Mouse (Mus musculus) left cerebral cortex, adult 6 months (tissue): ENCODE results near the gene 1700029J07Rik. TPM values are rescaled to one million over a fixed set of nuclear protein-coding genes. Genes with fewer than 3 reads are reported as not detected.

Experiments
- long read RNA-seq, 2 experiments: library from polyadenylated mRNA; unstranded; transcript quantifications; one replicate each; pipeline ENCODE4 v2.0.0; 2019 to 2020
- polyA plus RNA-seq: library from polyadenylated mRNA; unstranded; fragments of <200 nt; fragmentation: Nextera tagmentation; gene quantifications from 2 replicates; pipeline ENCODE4 v1.2.3, GENCODE M21; 2021

The 1700029J07Rik gene
- polyA plus RNA-seq = 0.83 and 1.2 TPM in 2 replicates
- long read RNA-seq, experiment 1, partial matches to known transcripts = 1 of 12 reads
- long read RNA-seq, experiment 1, other reads (novel, unspliced or antisense) = 5 of 12 reads
- long read RNA-seq, experiment 2, partial matches to known transcripts = 0 of 2 reads
- long read RNA-seq, experiment 2, other reads (novel, unspliced or antisense) = 2 of 2 reads

DNA sequence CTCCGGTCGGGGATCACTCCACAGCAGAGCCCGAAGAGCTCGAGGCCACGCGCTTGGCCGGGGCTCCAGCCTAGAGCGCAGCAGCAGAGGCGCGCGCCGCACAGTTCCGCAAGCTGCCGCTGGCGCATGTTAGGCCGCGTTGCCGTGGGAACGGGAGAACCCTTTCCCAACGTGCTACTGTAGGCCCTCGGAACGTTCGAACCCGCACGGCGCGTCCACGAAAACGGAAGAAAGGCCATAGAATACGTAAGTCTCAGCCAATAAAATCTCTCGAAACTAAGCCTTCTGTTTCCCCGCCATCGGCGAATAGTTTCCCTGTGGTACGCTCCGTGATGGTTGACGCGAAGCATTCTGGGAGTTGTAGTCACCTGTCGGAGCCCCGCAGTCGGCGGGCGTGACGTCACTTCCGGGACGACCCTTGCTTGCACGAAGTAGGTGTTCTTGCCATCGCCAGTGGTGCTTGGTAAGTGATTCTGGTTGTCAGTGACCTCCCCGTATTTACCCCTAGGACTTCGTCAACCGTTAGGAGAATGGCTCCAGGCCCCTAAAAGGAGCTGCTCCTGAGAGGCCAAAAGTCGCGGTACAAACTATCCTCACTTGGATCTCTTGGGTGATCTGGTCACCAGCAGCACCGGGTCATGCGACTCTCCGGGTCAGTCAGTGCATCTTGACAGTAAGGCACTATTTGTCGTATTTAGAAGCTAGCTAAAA lies at the start of gene 1700029J07Rik, which contains the start of gene Ufsp2:
Gene 1700029J07Rik (minus strand): TSS at position 127 of the 711 bp plus-strand sequence.
Gene Ufsp2 (plus strand): TSS at position 403 of the 711 bp plus-strand sequence.

DNA sequence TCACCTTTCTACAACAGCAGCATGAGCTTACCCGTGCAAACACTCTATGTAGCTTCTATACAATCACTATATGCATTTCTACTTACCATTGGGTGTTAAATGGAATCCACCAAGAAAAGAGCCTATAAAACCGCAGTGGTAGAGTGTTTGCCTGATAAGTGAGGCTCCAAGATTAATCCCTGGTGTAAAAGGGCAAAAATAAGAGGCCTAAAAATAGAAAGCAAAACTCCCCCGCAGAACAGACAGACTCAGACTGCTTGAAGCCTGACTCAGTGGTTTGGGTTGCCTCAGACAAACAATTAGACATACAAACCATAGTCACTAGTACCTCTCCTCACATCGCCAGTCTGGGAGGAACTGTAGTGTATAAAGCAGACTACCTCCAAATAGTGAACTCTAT lies 30.5 kb upstream of the 1700029J07Rik start, which contains the start of gene Ankrd37:
Gene Ankrd37 (minus strand): TSS at position 112 of the 400 bp plus-strand sequence.

DNA sequence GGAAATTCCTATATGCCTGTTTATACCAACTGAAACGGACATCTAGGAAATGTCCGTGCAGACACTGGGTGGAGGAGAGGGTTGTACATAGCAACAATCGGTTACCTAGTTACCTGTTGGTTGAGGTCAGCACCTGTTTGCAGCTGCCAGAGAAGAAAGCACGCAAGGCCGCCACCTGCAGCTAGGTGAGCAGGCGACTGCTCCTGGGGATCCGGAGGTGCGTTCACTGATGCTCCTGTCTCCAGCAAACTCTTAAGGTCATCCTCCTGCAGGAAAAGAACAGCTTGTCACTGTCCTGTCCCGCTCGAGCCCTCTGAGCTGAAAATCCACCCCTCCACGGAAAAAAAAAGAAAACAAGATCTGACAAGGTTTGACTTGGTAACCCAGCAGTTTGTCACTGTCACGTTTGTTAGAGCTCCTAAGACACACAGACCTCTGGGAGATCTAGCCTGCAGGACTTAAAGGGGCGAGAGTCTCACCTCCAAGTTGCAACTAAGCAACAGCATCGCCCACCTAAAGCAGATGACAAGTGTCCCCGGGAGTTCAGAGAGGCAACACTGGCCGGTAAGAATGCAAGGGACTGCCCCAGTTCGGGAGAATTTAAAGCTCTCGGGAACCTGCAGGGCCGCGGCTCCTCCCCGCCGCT lies 24.2 kb upstream of the 1700029J07Rik start, which contains the start of gene Lrp2bp:
Gene Lrp2bp (plus strand): TSS at position 166 of the 646 bp plus-strand sequence.

DNA sequence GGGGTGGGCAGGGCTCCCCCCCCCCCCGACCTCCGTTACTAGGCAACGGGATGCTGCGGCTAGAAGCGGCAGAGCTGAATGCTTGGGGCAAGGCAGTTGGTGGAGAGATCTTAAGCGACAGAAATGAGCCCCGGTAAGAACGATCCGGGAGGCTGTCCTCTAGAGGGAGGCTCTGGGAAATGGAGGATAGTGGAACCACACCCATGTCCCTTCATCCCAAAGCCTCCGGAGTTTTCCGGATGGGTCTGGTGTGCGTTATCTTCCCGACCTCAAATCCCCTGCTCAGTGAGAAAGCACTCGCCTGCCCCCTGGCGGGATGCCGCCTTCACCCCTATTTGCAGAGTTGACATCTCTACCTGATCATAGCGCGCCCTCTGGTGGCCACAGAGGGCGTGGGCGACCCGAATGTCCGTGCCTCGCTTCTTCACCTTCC lies 40.5 kb downstream of the 1700029J07Rik start, which contains the start of gene Ccdc110:
Gene Ccdc110 (plus strand): TSS at position 38 of the 433 bp plus-strand sequence.

Other genes starting within 250 kb of the 1700029J07Rik start
- gene Pdlim3, start 89.8 kb downstream of the 1700029J07Rik start, polyA plus RNA-seq = 0.83 and 0.97 TPM in 2 replicates
- gene Ccdc110, start 40.6 kb downstream of the 1700029J07Rik start, polyA plus RNA-seq = 0.10 and 0.23 TPM in 2 replicates
- 81.4 and 86.0 TPM in 2 replicates for gene Ufsp2, start 276 bp upstream of the 1700029J07Rik start, polyA plus RNA-seq
- 0.16 and 0.20 TPM in 2 replicates for gene Lrp2bp, start 24.1 kb upstream of the 1700029J07Rik start, polyA plus RNA-seq
- 15.4 and 18.1 TPM in 2 replicates for gene Ankrd37, start 30.5 kb upstream of the 1700029J07Rik start, polyA plus RNA-seq
- gene Cfap97, start 176.5 kb upstream of the 1700029J07Rik start, polyA plus RNA-seq = 17.3 and 19.8 TPM in 2 replicates
- gene Snx25, start 176.9 kb upstream of the 1700029J07Rik start, polyA plus RNA-seq = 6.8 and 10.9 TPM in 2 replicates
- gene Slc25a4, start 236.0 kb upstream of the 1700029J07Rik start, polyA plus RNA-seq = 1,853 and 1,897 TPM in 2 replicates